Mouse (Mus musculus) embryonic facial prominence, embryonic 12.5 days (tissue): ENCODE measurements around the gene 2700081O15Rik. TPM values are rescaled to one million over a fixed set of nuclear protein-coding genes. Genes with fewer than 3 reads are reported as not detected.

Experiments used
- ATAC-seq: fragments of 200-750 bp; cut with Nextera tagmentation; 2 replicates; pipeline ENCODE4 v1.8.0; 2017; ENCODE audit not compliant: insufficient number of reproducible peaks, insufficient read depth, low FRiP score, low TSS enrichment
- H3K27ac ChIP-seq: fragments of 300-500 bp; sonication (generic); 2 replicates; pipeline ENCODE4 v1.5.1; 2016; ENCODE audit warnings: mild to moderate bottlenecking
- H3K27me3 ChIP-seq: fragments of 300-500 bp; sonication (generic); 2 replicates; pipeline ENCODE4 v1.6.1; 2016; ENCODE audit warnings: mild to moderate bottlenecking, moderate library complexity
- H3K36me3 ChIP-seq: fragments of 300-500 bp; sonication (generic); 2 replicates; pipeline ENCODE4 v1.6.1; 2016; ENCODE audit warnings: mild to moderate bottlenecking
- H3K4me1 ChIP-seq: fragments of 300-500 bp; sonication (generic); 2 replicates; pipeline ENCODE4 v1.6.1; 2016
- H3K4me2 ChIP-seq: fragments of 300-500 bp; sonication (generic); replicated peaks from 2 replicates; pipeline ENCODE4 v1.6.1; 2016; ENCODE audit warnings: mild to moderate bottlenecking, moderate library complexity
- H3K4me3 ChIP-seq: fragments of 300-500 bp; sonication (generic); 2 replicates; pipeline ENCODE4 v1.5.1; 2016; ENCODE audit warnings: mild to moderate bottlenecking
- H3K9ac ChIP-seq: fragments of 300-500 bp; sonication (generic); 2 replicates; pipeline ENCODE4 v1.6.1; 2016; ENCODE audit warnings: mild to moderate bottlenecking, moderate library complexity
- H3K9me3 ChIP-seq: fragments of 300-500 bp; sonication (generic); 2 replicates; pipeline ENCODE4 v1.6.1; 2016; ENCODE audit warnings: mild to moderate bottlenecking, moderate library complexity
- WGBS: fragments of 180-500 bp; shearing (Covaris S2); methylation state at CpG from one replicate; pipeline ENCODE4 v1.1.7; 2016; 5-methylcytosine and 5-hydroxymethylcytosine counted together
- polyA plus RNA-seq: library from polyadenylated mRNA; unstranded; fragments of >200 nt; fragmentation: Nextera tagmentation; extraction: Ambion mirVana; gene quantifications from 2 replicates; pipeline ENCODE4 v1.2.1, GENCODE M21; 2016

The 2700081O15Rik gene
- polyA plus RNA-seq, 1 experiment from 2014 or later, result 12.5 TPM

DNA sequence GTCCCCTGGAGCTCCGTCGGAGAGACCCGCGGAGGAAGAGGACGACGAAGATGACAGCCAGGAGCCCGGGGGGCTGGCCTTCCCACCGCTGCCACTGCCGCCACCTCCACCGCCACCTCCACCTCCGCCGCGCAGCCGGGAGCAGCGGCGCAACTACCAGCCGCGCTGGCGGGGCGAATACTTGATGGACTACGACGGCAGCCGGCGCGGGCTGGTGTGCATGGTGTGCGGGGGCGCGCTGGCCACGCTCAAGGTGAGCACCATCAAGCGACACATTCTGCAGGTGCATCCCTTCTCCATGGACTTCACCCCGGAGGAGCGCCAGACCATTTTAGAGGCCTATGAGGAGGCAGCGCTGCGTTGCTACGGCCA, 5.2 kb downstream of the 2700081O15Rik start:
- WGBS, result 10% methylated on average over 35 of the region's 35 CpGs
- no peaks in the 10 kb centered on the region for H3K27me3 ChIP-seq
- H3K4me2 ChIP-seq, result peak overlapping the region; percentile 64
- no peak for ATAC-seq
- H3K4me1 ChIP-seq, result peaks cover 65% of the 10 kb centered on the region
- no peaks in the 10 kb centered on the region for H3K9me3 ChIP-seq
- H3K36me3 ChIP-seq, result peaks cover 64% of the 10 kb centered on the region
- peak overlapping the region; percentile 67 for H3K27ac ChIP-seq
- peak overlapping the region; percentile 54 for H3K9ac ChIP-seq
- peak overlapping the region; percentile 14 for H3K4me3 ChIP-seq

DNA sequence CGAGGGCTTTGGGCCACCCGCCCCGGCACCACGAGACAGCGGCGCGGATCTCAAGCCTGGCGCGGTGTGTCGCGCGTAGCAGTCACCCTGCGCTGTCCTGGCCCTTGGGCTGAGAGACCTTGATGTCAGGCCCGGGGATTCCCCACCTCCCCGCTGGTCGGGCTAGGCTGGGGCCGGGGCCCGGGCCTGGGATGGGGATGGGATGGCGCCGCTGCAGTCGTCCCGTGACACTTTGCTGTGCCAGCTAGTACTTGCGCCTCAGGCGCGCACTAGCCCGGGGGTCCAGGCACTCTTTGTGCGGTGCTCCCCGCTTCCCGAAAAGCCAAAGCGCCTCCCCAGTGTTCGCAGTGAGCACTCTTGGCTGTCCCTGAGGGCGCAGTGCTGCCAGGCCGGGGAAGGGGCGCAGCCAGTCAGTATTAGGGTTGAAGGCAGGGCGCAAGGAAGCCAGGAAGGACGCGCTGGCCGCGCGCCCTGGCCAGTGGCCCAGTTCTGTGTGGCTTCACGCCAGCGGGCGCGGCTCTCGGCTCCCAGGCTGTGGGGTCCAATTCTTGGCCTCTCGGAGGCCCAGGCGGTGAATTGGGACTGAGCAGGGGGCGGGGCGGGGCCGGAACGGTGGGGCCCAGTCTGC, 5.7 kb downstream of the 2700081O15Rik start:
- peak; percentile 50; the same call in 1 of the 2 replicates for ATAC-seq
- WGBS, result 23% methylated on average over 49 of the region's 51 CpGs
- H3K9me3 ChIP-seq, result no peaks in the 10 kb centered on the region
- H3K4me1 ChIP-seq, result peaks cover 65% of the 10 kb centered on the region
- H3K9ac ChIP-seq, result peak overlapping the region; percentile 54
- H3K4me2 ChIP-seq, result peak overlapping the region; percentile 64
- peak overlapping the region; percentile 67 for H3K27ac ChIP-seq
- no peaks in the 10 kb centered on the region for H3K27me3 ChIP-seq
- H3K4me3 ChIP-seq, result peak overlapping the region; percentile 14
- H3K36me3 ChIP-seq, result peaks cover 68% of the 10 kb centered on the region

GRCm38 (mm10) chr19:7423656-7424030, 6.2 kb downstream of the 2700081O15Rik start:
- Histone ChIP-seq H3K36me3 (peaks cover 72% of the 10 kb centered on the region), H3K27ac (peak overlapping the region; percentile 67), H3K4me3 (peak overlapping the region; percentile 14; the same call in 1 of the 2 replicates), H3K4me2 (peak overlapping the region; percentile 64), H3K9me3 (no peaks in the 10 kb centered on the region), H3K9ac (peak overlapping the region; percentile 54), H3K4me1 (peaks cover 65% of the 10 kb centered on the region), H3K27me3 (no peaks in the 10 kb centered on the region)
- ATAC-seq, result no peak; the same call in 1 of the 2 replicates
- WGBS, result 44% methylated on average over 16 of the region's 16 CpGs

DNA sequence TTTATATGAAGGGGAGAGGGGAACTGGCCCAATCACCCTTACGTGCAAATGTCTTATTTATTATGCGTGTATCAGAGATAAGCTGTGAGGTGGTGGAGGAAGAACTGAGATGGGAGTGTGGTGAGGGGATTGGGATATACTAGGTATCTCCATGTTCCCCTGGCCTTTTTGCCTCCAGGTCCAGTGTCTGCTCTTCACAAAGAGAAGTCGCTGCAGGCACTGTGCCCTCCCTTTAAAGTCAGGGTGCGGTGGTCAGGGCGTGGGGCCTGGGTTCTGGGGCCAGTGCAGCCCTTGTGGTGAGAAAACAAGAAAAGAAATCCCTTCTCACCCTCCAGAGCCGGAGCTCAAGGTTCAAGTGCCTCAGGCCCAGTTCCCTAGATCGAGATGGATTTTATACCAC, 6.7 kb downstream of the 2700081O15Rik start:
- Histone ChIP-seq H3K27me3 (no peaks in the 10 kb centered on the region), H3K4me2 (no peak overlapping the region), H3K9me3 (no peaks in the 10 kb centered on the region), H3K9ac (no peak overlapping the region), H3K4me1 (peaks cover 61% of the 10 kb centered on the region), H3K36me3 (peaks cover 74% of the 10 kb centered on the region), H3K27ac (no peak overlapping the region), H3K4me3 (no peak overlapping the region)
- ATAC-seq, result no peak
- WGBS, result 83% methylated on average over 7 of the region's 7 CpGs

DNA sequence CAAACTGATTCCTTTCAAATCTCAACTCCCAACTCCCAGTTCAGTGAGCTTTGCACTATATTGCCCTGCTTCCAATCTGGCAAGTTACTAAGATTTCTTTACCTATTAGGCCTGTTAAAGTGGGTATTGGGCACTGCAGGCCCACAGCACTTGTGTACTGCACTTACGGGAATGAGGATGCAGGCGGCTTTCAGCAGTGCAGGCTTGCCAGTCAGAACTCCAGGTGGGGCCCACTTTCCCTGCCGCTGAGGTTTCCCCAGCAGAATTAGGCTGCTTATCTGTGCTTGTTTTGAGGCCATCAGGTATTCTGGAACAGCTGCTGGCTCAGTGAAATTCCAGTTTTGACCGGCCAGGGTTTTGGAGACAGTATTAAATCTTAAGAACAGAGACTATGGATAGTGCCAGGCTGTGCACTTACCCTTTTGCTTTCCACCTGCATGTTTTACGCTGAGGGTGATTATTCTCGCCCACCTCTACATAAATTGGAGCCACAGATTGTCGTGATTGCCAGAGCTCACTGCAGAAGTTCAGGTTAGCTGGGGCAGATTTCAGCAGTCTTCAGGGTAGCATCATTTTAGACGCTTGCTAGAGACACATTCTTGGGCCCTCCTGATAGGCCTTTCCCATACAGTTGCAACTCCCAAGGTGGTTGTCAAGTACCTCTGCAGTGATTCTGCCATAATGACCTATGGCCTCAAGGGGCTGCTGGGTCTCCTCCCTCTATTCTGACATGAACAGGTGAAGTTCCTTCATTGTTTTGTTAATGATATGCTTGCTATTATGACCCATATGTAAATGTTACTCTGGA, 7.4 kb downstream of the 2700081O15Rik start:
- H3K27me3 ChIP-seq, result no peaks in the 10 kb centered on the region
- WGBS, result 72% methylated on average over 8 of the region's 8 CpGs
- peak overlapping the region; percentile 13; the same call in 1 of the 2 replicates for H3K27ac ChIP-seq
- no peaks in the 10 kb centered on the region for H3K9me3 ChIP-seq
- H3K4me2 ChIP-seq, result no peak overlapping the region
- H3K4me1 ChIP-seq, result peaks cover 54% of the 10 kb centered on the region
- peaks cover 79% of the 10 kb centered on the region for H3K36me3 ChIP-seq
- no peak for ATAC-seq
- H3K4me3 ChIP-seq, result no peak overlapping the region
- H3K9ac ChIP-seq, result no peak overlapping the region

- H3K9me3 ChIP-seq, result no peaks in the 10 kb centered on the region
- WGBS, result 53% methylated on average over 3 of the region's 3 CpGs
- H3K4me2 ChIP-seq, result no peak overlapping the region
- no peak for ATAC-seq
- H3K36me3 ChIP-seq, result peaks cover 75% of the 10 kb centered on the region
- no peaks in the 10 kb centered on the region for H3K27me3 ChIP-seq
- peaks cover 48% of the 10 kb centered on the region for H3K4me1 ChIP-seq
- no peak overlapping the region for H3K4me3 ChIP-seq
- H3K27ac ChIP-seq, result no peak overlapping the region
- H3K9ac ChIP-seq, result no peak overlapping the region
Observed at GRCm38 (mm10) chr19:7425398-7425775, 8.0 kb downstream of the 2700081O15Rik start.

- Histone ChIP-seq H3K9me3 (no peaks in the 10 kb centered on the region), H3K27me3 (no peaks in the 10 kb centered on the region), H3K4me2 (no peak overlapping the region), H3K9ac (no peak overlapping the region), H3K36me3 (peaks cover 39% of the 10 kb centered on the region), H3K27ac (no peak overlapping the region), H3K4me1 (no peaks in the 10 kb centered on the region), H3K4me3 (no peak overlapping the region)
- ATAC-seq, result no peak
- 91% methylated on average over 2 of the region's 2 CpGs for WGBS
Observed at GRCm38 (mm10) chr19:7434887-7435286, 17.5 kb downstream of the 2700081O15Rik start.

DNA sequence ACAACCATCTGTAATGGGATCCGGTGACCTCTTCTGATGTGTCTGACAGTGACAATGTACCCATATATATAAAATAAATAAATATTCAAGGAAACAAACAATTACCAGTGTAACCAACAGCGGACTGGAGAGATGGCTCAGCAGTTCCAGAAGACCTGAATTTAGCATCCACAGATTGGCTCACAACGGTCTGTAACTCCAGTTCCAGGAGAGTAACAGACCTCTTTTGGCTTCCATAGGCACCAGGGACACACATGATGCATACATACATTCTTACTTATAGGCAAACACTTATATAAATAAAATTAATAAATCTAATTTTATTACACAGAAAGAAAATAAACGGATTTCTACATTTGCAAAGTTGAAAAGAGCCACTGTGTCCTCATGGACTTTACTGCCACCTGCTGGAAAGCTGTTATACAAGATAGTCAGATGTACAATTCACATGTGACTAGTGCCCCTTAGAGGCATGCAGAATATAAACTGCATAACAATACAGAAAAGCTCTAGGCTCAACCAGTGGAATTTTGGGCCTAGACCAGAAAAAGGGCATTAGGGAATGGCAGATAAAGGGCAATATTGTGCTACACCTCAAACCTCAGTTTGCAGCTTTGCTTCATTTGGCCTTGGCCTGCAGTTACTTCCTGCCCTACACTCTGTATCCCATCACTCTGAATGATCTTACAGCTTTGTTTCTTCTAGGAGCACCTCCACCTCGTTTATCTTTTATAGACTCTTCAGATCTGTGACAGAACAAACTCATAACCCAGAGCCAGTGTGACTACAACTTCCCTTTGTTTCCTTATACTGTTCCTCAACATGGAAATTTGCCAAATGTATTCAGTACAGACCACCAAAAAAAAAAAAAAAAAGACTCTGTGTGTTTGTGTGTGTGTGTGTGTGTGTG, 18.9 kb downstream of the 2700081O15Rik start:
- Histone ChIP-seq H3K36me3 (peaks cover 27% of the 10 kb centered on the region), H3K4me3 (no peak overlapping the region), H3K27me3 (no peaks in the 10 kb centered on the region), H3K4me2 (no peak overlapping the region), H3K4me1 (no peaks in the 10 kb centered on the region), H3K9me3 (no peaks in the 10 kb centered on the region), H3K27ac (no peak overlapping the region), H3K9ac (no peak overlapping the region)
- no peak for ATAC-seq
- WGBS, result 79% methylated on average over 5 of the region's 5 CpGs

DNA sequence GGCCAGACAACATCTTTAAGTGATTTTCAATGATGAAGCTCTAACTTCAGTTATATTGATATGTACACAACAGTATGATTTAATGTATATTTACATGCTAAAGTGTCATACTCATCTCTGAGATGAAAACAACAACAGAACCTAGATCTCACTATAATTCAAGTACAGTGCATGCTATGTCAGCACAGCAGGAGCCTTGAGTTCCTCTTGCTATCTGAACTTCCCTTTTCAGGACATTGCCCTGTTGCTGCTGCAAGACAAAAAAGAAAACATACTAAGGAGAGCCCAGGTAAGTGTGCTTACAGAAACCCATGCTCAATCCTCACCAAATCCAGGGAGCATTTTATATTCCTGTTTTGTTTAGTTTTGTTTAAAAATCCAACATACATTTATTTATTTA, 20.9 kb downstream of the 2700081O15Rik start:
- no peaks in the 10 kb centered on the region for H3K9me3 ChIP-seq
- peaks cover 8% of the 10 kb centered on the region for H3K36me3 ChIP-seq
- H3K4me1 ChIP-seq, result no peaks in the 10 kb centered on the region
- no peak overlapping the region for H3K9ac ChIP-seq
- no peak overlapping the region for H3K27ac ChIP-seq
- no peaks in the 10 kb centered on the region for H3K27me3 ChIP-seq
- H3K4me3 ChIP-seq, result no peak overlapping the region
- no peak overlapping the region for H3K4me2 ChIP-seq
- no peak for ATAC-seq

DNA sequence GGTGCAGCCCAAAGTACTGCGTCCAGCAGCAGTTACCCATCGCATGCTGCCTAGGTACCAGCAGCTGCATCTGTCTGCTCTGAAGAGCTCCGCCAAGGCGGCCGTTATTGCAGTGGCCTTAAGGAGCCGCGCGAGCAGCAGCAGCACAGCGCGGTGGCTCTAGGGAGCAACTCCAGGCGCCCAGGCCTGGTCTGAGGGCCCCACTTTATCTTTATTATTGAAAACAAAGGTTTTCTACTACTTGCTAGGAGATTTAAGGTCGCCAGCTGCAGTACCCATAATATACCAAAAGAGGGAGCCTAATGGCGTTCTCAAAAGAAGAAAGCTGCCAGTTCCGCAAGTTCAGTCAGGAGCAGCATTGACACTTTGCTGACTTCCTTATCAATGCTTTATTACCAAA, 24.1 kb downstream of the 2700081O15Rik start:
- H3K9me3 ChIP-seq, result no peaks in the 10 kb centered on the region
- 68% methylated on average over 14 of the region's 14 CpGs for WGBS
- ATAC-seq, result no peak
- no peaks in the 10 kb centered on the region; the same call in none of the 2 replicates for H3K36me3 ChIP-seq
- H3K9ac ChIP-seq, result no peak overlapping the region
- H3K4me2 ChIP-seq, result no peak overlapping the region
- H3K27me3 ChIP-seq, result no peaks in the 10 kb centered on the region
- H3K4me1 ChIP-seq, result no peaks in the 10 kb centered on the region
- H3K27ac ChIP-seq, result no peak overlapping the region
- H3K4me3 ChIP-seq, result no peak overlapping the region

DNA sequence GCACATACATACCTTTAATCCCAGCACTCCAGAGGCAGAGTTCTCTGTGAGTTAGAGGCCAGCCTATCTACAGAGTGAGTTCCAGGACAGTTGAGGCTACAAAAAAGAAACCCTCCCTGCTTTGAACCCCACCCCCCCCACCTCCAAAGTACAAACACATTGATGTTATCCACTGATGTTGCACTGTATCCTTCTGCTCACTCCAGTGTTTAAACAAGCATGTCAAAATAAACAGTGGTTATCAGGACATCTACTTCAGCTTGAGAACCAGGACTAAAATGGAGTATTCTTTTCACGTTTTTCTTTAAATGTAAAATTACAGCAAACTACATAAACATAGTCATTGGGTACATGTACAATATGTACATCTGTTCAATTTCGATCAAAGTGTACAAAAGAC, 27.7 kb downstream of the 2700081O15Rik start:
- Histone ChIP-seq H3K4me1 (no peaks in the 10 kb centered on the region), H3K27ac (no peak overlapping the region), H3K4me3 (no peak overlapping the region), H3K27me3 (no peaks in the 10 kb centered on the region), H3K4me2 (no peak overlapping the region), H3K9ac (no peak overlapping the region), H3K9me3 (no peaks in the 10 kb centered on the region), H3K36me3 (no peaks in the 10 kb centered on the region; the same call in none of the 2 replicates)
- 92% methylated on average over 2 of the region's 2 CpGs for WGBS
- ATAC-seq, result no peak
